Mouse (Mus musculus): ENCODE data around the gene Ankfy1. TPM values are rescaled to one million over a fixed set of nuclear protein-coding genes. Genes with fewer than 3 reads are reported as not detected.

The Ankfy1 gene
- polyA plus RNA-seq (2012; rRNA removed): 40.2 and 41.9 TPM in 2 replicates

DNA sequence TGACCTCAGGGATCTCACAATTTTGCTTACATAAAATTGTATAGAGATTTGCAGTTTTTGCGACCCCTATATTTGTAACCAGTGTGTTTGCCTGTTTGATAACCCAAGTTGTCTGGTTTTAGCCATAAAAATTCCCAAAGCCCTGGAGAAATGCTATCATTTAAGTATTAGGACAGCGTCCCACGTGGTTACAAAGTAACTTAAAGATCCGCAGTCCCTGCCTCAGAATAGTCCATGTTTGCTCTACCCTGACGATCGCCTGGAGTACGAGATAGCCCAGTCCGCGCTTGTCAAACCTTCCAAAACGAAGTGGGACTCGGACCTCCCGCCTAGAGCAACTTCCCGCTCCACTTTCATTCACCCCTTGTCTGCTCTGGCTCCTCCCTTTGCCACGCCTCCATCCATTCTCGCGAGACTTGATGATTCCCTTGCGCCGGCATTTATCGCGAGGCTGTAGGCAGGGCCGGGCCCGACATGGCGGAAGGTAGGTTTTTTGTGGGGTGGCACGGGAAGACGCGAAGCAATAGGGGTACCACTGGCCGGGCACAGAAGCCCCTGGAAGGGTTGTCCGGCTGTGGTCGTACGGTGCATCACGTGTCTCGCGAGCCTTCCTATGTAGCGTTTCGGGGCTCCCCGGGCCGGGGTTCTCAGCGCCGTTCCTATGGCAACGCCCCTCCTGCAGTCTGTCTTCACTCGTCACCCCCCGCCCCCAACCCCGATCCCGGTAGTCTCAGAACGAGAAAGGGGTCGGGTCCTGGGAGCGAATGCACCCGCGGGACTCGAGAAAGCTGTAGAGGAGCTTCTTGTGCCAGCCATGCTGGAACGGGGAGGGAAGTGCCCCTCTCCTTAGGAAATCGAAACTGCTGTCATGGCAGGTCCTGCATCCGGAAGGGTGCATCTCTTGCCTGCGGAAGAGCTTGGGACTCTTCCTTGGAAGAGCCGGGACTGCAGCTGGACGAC lies at the start of gene Ankfy1:
TSS of gene Ankfy1 (plus strand) at position 456 of the 960 bp plus-strand sequence.

DNA sequence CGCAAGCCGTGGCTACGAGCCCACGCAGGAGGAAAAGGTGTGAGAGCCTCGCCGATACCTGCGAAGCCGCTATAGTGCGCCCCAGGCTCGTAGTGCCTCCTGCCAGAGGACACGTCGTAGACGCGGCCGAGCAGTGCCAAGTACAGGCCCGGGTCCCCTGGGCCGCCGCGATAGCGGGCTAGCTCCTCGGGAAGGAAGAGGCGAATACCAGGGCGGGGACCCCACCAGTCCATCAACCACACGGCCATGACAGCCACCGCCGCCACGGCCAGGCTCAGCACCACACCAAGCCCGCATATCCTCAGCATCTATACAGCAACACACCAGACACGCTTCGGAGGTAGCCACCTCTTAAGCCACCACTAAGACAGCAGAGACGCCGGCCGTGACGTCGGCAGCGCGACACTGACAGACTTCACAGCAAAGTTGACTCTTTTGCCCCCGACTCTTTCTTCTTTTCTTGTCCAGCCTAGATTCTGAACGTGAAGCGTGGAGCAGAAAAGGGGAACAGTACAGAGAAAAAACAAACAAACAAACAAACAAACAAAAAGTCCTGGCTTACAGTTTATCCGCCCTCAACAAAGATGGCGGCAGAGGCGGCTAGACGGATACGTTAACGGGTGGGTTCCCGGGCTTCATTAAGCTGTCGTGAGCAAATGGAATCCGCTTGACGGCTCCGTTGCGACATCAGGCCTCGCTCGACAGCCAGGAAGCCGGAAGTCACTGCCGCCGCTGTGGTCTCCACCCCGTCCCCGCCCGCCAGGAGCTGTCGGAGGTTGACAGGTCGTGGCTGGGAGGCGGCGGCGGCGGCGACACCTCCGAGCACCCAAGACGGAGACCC lies 105.9 kb downstream of the Ankfy1 start, which contains the start of the genes Cyb5d2 and Zzef1:
TSS of gene Cyb5d2 (minus strand) at position 688 of the 841 bp plus-strand sequence.
TSS of gene Zzef1 (plus strand) at position 772 of the 841 bp plus-strand sequence.

Other genes with a start within 250 kb of the Ankfy1 start
- 87.2 and 91.4 TPM in 2 replicates for gene Mybbp1a, start 248.7 kb upstream of the Ankfy1 start, polyA plus RNA-seq (2012; rRNA removed)
- 37.9 and 40.8 TPM in 2 replicates for gene Spns2, start 200.1 kb upstream of the Ankfy1 start, polyA plus RNA-seq (2012; rRNA removed)
- gene Spns3, start 139.5 kb upstream of the Ankfy1 start, polyA plus RNA-seq (2012; rRNA removed): 0.14 and 0.24 TPM in 2 replicates
- 45.2 and 50.6 TPM in 2 replicates for gene Ube2g1, start 82.7 kb upstream of the Ankfy1 start, polyA plus RNA-seq (2012; rRNA removed)
- gene Cyb5d2, start 106.1 kb downstream of the Ankfy1 start, polyA plus RNA-seq (2012; rRNA removed): 4.3 and 4.8 TPM in 2 replicates
- gene Zzef1, start 106.2 kb downstream of the Ankfy1 start, polyA plus RNA-seq (2012; rRNA removed): 29.3 and 33.0 TPM in 2 replicates

All from central nervous system, embryonic 14 days (tissue).